Mouse (Mus musculus): Measurements from ENCODE around the gene Serinc4. TPM values are rescaled to one million over a fixed set of nuclear protein-coding genes. Genes with fewer than 3 reads are reported as not detected.

Serinc4 gene
- polyA plus RNA-seq, 1 experiment from 2014 or later = 0.19 TPM

DNA sequence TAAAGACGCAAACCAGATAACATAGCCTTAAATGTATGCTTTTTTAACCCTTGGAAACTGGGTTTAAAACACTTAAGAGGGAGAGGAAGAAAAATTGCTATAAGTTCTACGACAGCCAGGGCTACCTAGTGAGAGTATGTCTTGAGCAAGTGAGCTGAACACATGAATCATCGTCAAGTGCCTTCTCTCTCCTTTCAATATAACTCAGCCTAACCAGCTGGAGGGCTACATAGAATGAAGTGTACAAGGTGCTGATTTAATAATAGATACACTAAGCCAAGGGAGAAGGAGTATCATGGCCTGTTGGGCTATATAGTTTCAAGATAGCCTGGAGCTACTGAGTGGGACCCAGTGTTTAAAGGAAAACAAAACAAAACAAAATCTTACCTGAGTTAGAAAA lies 38.1 kb downstream of the Serinc4 start:
- H3K27me3 ChIP-seq = no peaks in the 10 kb centered on the region
- H3K4me1 ChIP-seq (replicated peaks) = peaks cover 17% of the 10 kb centered on the region
- no peaks in the 10 kb centered on the region for H3K9me3 ChIP-seq (replicated peaks)
- 75% methylated on average over 3 of the region's 3 CpGs for WGBS
- no peak overlapping the region for H3K9ac ChIP-seq
- H3K36me3 ChIP-seq = peaks cover 41% of the 10 kb centered on the region
- no peak overlapping the region for H3K27ac ChIP-seq
- H3K4me3 ChIP-seq = no peak overlapping the region
- H3K4me2 ChIP-seq = no peak overlapping the region
- no peak for ATAC-seq (replicated peaks; ENCODE audit: insufficient number of reproducible peaks, insufficient read depth, low FRiP score, low read depth)

DNA sequence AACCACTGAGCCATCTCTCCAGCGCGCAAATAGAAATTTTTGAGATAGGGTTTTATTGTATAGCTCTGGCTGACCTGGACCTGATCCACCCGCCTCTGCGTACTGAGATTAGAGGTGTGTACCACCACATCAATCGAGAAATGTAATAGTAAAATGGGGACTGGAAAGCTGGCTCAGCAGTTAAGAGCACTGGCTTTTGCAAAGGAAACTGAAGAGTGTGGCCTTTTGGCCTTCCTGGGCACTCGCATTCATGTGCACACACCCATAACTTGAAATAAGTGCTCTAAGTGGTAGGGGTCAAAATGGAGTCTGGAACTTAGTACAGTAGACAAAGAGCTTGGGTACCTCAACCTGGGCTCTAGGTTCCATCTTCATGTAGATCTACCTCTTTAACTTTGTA lies 40.2 kb downstream of the Serinc4 start:
- no peak overlapping the region for H3K27ac ChIP-seq
- no peak overlapping the region for H3K9ac ChIP-seq
- H3K27me3 ChIP-seq = no peaks in the 10 kb centered on the region
- H3K4me1 ChIP-seq (replicated peaks) = peaks cover 20% of the 10 kb centered on the region
- WGBS = 81% methylated on average over 6 of the region's 6 CpGs
- H3K4me3 ChIP-seq = no peak overlapping the region; the same call in 1 of the 2 replicates
- no peak for ATAC-seq (replicated peaks; ENCODE audit: insufficient number of reproducible peaks, insufficient read depth, low FRiP score, low read depth)
- peaks cover 23% of the 10 kb centered on the region for H3K36me3 ChIP-seq
- peak overlapping the region; percentile 72 for H3K4me2 ChIP-seq
- no peaks in the 10 kb centered on the region for H3K9me3 ChIP-seq (replicated peaks)

DNA sequence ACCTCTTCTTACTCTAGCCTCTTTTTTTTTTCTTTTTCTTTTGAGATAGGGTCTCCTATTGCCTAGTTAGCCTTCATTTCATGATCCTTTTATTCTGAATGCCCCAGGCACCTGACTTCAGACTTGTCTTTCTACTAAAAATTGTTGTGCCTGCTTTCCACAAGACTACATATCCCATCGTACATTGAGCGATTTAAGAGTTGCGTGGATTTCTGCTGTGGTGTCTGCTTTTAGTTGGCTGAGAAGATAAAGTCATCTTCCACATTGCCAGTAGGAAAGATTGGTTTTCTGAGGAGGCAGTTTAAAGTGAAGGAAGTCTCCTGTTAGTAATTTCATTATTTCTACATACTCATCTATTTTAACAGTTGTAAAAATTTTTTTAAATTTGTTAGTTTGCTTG lies 41.0 kb downstream of the Serinc4 start:
- Histone ChIP-seq H3K4me1 (replicated peaks) (peaks cover 20% of the 10 kb centered on the region), H3K27ac (no peak overlapping the region), H3K9ac (0 out of 2 replicates have a peak overlapping the region, but pooled peaks have one; percentile 100), H3K4me2 (peak overlapping the region; percentile 72), H3K4me3 (peak overlapping the region; percentile 100), H3K36me3 (peaks cover 19% of the 10 kb centered on the region), H3K27me3 (no peaks in the 10 kb centered on the region), H3K9me3 (replicated peaks) (no peaks in the 10 kb centered on the region)
- 48% methylated on average over 3 of the region's 3 CpGs for WGBS
- ATAC-seq (replicated peaks; ENCODE audit: insufficient number of reproducible peaks, insufficient read depth, low FRiP score, low read depth) = no peak

- no peak for ATAC-seq (replicated peaks; ENCODE audit: insufficient number of reproducible peaks, insufficient read depth, low FRiP score, low read depth)
- Histone ChIP-seq H3K9me3 (replicated peaks) (no peaks in the 10 kb centered on the region), H3K4me1 (replicated peaks) (peaks cover 20% of the 10 kb centered on the region), H3K4me2 (peak overlapping the region; percentile 72), H3K4me3 (peak overlapping the region; percentile 100), H3K36me3 (peaks cover 17% of the 10 kb centered on the region), H3K27ac (no peak overlapping the region), H3K27me3 (no peaks in the 10 kb centered on the region), H3K9ac (peak overlapping the region; percentile 100; the same call in 1 of the 2 replicates)
- 29% methylated on average over 3 of the region's 3 CpGs for WGBS
Measured at GRCm38 (mm10) chr2:121415103-121415502, 41.5 kb downstream of the Serinc4 start.

DNA sequence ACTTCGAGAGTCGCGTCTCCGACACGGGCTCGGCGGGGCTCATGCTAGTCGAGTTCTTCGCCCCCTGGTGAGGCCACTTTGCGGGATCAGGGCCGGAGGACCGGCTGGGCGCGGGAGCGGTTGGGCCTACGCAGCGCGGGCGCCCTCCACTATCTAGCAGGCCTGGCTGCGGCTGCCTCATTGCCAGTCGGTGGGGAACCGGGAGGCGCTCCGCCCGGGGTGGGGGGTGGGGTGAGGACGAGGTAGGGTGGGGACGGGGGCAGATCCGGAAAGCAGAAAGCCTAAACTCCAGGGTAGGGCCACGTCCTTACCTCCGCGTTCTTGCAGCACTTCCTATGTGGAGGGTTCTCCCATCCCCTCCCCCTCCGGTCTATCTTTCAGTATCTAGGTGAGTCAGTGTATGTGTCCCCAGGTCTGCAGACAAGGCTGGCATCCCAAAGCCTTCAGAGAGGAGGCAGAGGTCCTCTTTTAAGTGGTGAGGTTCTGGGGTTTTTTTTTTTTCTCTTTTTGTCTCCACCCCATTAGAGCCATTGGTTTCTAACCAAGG lies 42.4 kb downstream of the Serinc4 start:
- Histone ChIP-seq H3K4me1 (replicated peaks) (peaks cover 20% of the 10 kb centered on the region), H3K9me3 (replicated peaks) (no peaks in the 10 kb centered on the region), H3K9ac (peak overlapping the region; percentile 100), H3K4me3 (peak overlapping the region; percentile 100), H3K27ac (peak overlapping the region; percentile 99), H3K4me2 (peak overlapping the region; percentile 72), H3K36me3 (peaks cover 17% of the 10 kb centered on the region), H3K27me3 (no peaks in the 10 kb centered on the region)
- peak; percentile 54 for ATAC-seq (replicated peaks; ENCODE audit: insufficient number of reproducible peaks, insufficient read depth, low FRiP score, low read depth)
- WGBS = 0% methylated on average over 32 of the region's 32 CpGs

GRCm38 (mm10) chr2:121413387-121414042 lies 43.1 kb downstream of the Serinc4 start, which contains the start of the genes Pdia3 and Catsper2:
Pdia3 (plus strand) TSS chr2:121413775.
Catsper2 (minus strand) TSS chr2:121413792.
- H3K27ac ChIP-seq = peak within 1 kb of the TSS; percentile 99
- H3K4me1 ChIP-seq (replicated peaks) = peaks cover 18% of the 10 kb centered on the region
- peak within 1 kb of the TSS; percentile 72 for H3K4me2 ChIP-seq
- peak within 1 kb of the TSS; percentile 100 for H3K4me3 ChIP-seq
- H3K9ac ChIP-seq = peak within 1 kb of the TSS; percentile 100
- ATAC-seq (replicated peaks; ENCODE audit: insufficient number of reproducible peaks, insufficient read depth, low FRiP score, low read depth) = peak; percentile 98
- peaks cover 11% of the 10 kb centered on the region for H3K36me3 ChIP-seq
- WGBS = under 1% methylated on average over 68 of the region's 68 CpGs
- no peaks in the 10 kb centered on the region for H3K9me3 ChIP-seq (replicated peaks)
- H3K27me3 ChIP-seq = no peaks in the 10 kb centered on the region

DNA sequence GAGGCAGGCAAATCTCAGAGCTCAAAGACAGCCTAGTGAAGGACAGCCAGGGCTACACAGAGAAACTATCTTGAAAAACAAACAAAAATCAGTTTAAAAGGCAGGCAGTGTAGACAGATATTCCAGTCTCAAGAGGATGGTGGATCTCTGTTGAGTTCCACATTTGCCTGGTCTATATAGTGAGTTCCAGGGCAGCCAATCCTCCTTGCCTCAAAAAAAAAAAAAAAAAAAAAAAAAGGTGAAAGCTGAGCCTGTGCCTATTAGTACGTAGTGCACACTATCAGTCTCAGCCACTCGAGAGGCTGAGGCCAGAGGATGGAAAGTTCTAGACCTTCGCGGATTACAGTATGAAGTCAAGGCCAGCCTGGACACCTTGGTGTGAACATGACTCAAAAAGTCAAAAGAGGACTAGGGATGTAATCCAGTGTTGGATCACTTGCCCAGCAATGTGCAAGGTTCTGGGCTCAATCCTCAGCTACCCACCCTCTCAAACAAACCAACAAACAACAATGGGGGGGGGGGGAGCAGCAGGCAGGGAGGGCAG lies 43.7 kb downstream of the Serinc4 start:
- peaks cover 18% of the 10 kb centered on the region for H3K4me1 ChIP-seq (replicated peaks)
- peak overlapping the region; percentile 100 for H3K9ac ChIP-seq
- peak overlapping the region; percentile 72 for H3K4me2 ChIP-seq
- 6% methylated on average over 4 of the region's 4 CpGs for WGBS
- no peaks in the 10 kb centered on the region for H3K27me3 ChIP-seq
- peaks cover 5% of the 10 kb centered on the region for H3K36me3 ChIP-seq
- H3K9me3 ChIP-seq (replicated peaks) = no peaks in the 10 kb centered on the region
- no peak for ATAC-seq (replicated peaks; ENCODE audit: insufficient number of reproducible peaks, insufficient read depth, low FRiP score, low read depth)
- H3K27ac ChIP-seq = peak overlapping the region; percentile 99
- peak overlapping the region; percentile 100 for H3K4me3 ChIP-seq

DNA sequence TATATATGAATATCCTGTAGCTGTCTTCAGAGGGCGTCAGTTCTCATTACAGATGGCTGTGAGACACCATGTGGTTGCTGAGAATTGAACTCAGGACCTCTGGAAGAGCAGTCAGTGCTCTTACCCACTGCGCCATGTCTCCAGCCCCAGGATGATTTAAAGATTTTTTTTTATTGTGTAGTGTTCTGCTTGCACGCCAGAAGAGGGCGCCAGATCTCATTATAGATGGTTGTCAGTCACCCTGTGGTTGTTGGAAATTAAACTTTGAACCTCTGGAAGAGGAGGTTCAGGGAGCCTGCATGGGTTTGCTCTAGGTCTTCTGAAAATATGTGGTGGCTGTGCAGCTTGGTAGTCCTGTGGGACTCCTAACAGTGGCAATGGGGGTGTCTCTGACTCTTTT lies 48.4 kb downstream of the Serinc4 start:
- no peak for ATAC-seq (replicated peaks; ENCODE audit: insufficient number of reproducible peaks, insufficient read depth, low FRiP score, low read depth)
- Histone ChIP-seq H3K4me3 (no peak overlapping the region), H3K4me1 (replicated peaks) (peaks cover 3% of the 10 kb centered on the region; the same call in 1 of the 2 replicates), H3K9ac (no peak overlapping the region), H3K4me2 (no peak overlapping the region), H3K9me3 (replicated peaks) (no peaks in the 10 kb centered on the region), H3K27me3 (no peaks in the 10 kb centered on the region), H3K27ac (no peak overlapping the region), H3K36me3 (no peaks in the 10 kb centered on the region)
- 37% methylated on average over 4 of the region's 4 CpGs for WGBS

- Histone ChIP-seq H3K9ac (no peak overlapping the region), H3K27ac (no peak overlapping the region), H3K4me2 (no peak overlapping the region), H3K27me3 (no peaks in the 10 kb centered on the region), H3K4me1 (replicated peaks) (no peaks in the 10 kb centered on the region), H3K9me3 (replicated peaks) (no peaks in the 10 kb centered on the region), H3K36me3 (no peaks in the 10 kb centered on the region), H3K4me3 (no peak overlapping the region)
- no peak for ATAC-seq (replicated peaks; ENCODE audit: insufficient number of reproducible peaks, insufficient read depth, low FRiP score, low read depth)
Measured at GRCm38 (mm10) chr2:121403296-121403695, 53.3 kb downstream of the Serinc4 start.

DNA sequence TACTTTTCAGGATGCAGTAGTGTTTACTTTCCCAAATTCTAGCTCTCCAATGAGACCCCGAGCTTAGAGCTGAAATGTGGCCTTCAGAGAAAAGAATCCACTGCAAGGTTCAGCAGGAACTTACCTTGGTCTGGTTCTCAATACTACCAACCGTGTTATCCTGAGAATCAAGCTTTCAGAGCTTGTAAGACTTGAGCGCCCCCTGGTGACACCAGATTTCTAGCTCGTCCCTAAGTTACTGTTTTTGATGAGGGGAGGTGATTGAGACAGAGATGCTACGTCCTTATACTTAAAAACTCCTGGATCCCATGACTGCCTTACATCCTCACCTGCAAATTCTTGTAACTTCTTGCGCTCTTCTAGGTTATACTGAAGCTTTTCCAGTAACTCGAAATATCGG lies 60.0 kb downstream of the Serinc4 start:
- Histone ChIP-seq H3K27ac (no peak overlapping the region), H3K9ac (no peak overlapping the region), H3K4me3 (no peak overlapping the region), H3K9me3 (replicated peaks) (no peaks in the 10 kb centered on the region), H3K4me2 (no peak overlapping the region), H3K4me1 (replicated peaks) (no peaks in the 10 kb centered on the region), H3K36me3 (no peaks in the 10 kb centered on the region), H3K27me3 (no peaks in the 10 kb centered on the region)
- 11% methylated on average over 8 of the region's 8 CpGs for WGBS
- no peak for ATAC-seq (replicated peaks; ENCODE audit: insufficient number of reproducible peaks, insufficient read depth, low FRiP score, low read depth)
